Mouse (Mus musculus) cerebellum, postnatal 14 days (tissue): ENCODE measurements around the gene Itgae.

ENCODE experiments used
- DNase-seq, 2 experiments: peaks; one replicate each; pipeline ENCODE4 v3.0.0; 2021; ENCODE audit warnings: mixed read lengths in 2 of 2

Gene Itgae

DNA sequence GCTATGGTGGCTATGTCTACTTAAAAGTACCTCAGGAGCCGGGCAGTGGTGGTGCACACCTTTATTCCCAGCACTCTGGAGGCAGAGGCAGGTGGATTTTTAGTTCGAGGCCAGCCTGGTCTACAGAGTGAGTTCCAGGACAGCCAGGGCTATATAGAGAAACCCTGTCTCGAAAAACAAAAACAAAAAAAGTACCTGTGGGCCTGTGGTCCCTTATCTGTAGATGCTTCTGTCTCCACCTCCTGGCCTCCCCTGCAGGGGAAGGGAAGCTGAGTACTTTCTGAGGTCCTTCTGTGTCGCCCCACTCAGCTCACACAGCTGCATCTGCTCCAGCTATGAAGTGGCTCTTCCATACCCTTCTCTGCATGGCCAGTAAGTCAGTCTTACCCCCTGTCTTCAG lies at the start of gene Itgae:
Itgae (plus strand) TSS at position 301 of the 400 bp plus-strand sequence.
- DNase-seq, result no peak

DNA sequence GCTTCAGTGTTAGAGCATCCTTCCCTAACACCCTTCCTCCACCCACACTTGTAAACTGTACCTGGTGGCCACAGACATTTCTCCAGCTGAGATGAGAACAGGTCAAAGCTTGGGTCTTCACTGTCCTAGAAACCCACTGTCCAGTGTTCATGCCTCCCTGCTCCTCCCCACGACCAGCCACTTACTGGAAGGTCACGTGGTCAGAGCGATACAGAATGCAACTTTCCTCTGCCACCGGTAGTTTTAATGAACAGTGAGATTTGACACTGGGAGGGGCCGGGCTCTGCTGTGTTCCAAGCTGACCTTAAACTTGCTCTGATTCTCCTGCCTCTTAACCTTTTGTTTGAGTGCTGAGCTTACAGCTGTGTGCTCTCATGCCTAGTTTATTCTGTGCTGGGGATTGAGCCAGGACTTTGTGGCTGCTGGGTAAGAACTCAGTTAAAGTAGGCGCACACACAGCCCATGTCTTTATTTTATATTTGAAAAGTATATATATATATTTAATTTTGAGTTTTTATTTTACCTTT lies 46.1 kb upstream of the Itgae start:
- DNase-seq, result no peak

DNA sequence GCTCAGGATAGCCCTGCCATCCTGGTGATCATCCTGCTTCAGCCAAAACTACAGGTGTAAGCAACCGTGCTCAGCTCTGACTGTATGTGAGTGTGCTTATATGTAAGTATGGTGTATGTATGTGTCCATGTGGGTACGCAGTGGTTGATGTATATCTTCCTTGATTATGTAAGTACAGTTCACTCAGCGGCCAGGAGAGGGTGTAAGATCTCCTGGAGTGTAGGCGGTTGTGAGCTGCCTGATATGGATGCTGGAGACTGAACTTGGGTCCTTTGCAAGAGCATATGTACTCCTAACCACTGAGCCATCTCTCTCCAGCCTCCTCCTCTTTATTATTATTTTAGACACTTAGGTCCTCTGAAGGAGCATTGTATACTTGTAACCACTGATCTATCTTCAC lies 45.6 kb upstream of the Itgae start:
- no peak for DNase-seq

- peak; percentile 96 to 98 for DNase-seq
These were observed 42.8 kb upstream of the Itgae start, which contains the start of gene Ncbp3 for GRCm38 (mm10) chr11:73047542-73047996. Gene Ncbp3, plus strand, starts transcription at chr11:73047783.

GRCm38 (mm10) chr11:73048030-73048876 lies 42.1 kb upstream of the Itgae start:
- peak in 1 of 2 experiments; percentile 22 for DNase-seq

DNA sequence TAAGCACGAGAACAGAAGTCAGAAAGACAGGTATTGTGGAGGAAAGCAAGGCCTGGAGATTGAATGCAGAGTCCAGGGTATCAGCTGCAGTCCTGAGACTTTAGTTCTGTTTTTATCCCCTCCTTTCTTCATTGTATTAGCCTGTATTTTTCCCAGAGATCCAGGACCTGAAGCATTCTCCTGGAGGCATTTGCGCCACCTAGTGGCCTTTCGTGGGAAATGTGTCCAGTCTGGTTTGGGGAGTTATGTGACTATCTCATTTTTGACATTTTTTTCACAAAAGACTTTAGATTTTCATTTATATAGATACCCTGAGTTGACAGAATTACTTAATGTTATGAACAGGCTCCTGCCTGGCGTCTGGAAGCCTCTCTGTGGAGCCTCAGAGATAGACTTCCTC lies 41.0 kb upstream of the Itgae start:
- DNase-seq, result peak; percentile 88 to 91

- DNase-seq, result no peak
These were observed 37.6 kb upstream of the Itgae start for GRCm38 (mm10) chr11:73052795-73053194.

DNA sequence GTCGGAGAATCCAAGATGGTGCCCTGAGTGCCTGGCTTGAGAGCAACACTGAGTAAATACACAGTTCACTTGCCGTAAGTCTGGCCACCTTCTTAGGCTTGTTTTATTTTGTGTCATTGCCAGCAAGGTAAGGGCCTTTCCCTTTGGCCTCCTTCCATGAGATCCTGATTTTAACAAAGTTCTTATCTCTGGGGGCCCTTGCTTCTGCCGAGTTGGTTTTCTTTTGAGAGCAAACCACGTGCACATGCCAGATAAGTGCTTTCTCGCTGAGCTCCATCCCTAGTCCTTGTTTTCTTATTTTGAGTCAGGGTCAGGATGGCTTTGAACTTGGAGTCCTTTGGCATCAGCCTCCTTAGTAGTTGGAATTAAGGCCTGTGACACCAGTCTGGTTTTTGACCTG lies 32.7 kb upstream of the Itgae start:
- DNase-seq, result no peak

DNA sequence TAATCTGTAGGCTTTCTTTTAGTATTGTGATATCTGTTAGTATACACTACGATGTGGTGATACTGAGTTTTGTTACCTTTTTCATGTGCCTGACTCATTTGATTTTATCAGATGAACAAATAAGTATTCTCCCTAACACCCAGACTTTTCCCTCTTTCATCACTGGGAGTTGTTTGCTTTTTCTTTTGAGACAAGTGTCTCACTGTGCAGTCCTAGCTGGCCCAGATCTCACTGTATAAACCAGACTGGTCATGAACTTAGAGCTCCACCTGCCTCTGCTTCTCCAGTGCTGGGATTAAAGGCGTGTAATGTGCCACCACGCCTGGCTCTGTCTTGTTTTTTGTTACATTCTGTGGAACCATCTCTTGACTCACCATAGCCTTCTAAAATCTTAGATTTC lies 30.8 kb upstream of the Itgae start:
- no peak for DNase-seq

GRCm38 (mm10) chr11:73061413-73061812 lies 29.0 kb upstream of the Itgae start:
- DNase-seq, result no peak

- DNase-seq, result peak; percentile 58 to 73
These were observed 18.5 kb upstream of the Itgae start for GRCm38 (mm10) chr11:73071839-73072238.

DNA sequence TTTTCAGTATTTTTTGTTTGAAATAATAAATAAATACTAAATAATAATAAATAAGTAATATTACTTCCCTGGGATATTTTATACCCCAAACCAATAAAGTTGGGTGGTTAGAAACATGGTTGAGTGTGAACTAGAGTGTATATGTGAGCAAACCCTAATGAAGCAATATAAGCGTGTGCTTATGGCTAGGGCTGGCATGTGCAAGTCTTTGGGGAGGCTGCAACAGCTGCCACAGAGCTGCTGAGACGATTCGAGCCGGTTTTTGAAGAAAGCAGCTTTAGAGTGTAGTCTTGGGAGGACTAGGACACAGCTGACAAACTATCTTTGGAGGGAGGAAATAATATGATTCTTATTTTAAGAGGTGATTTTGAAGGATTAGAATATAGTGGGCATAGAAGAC lies 14.1 kb upstream of the Itgae start:
- DNase-seq, result no peak

- DNase-seq, result no peak
These were observed 13.7 kb upstream of the Itgae start for GRCm38 (mm10) chr11:73076733-73077132.

- no peak for DNase-seq
These were observed 13.1 kb upstream of the Itgae start for GRCm38 (mm10) chr11:73077211-73077720.

DNA sequence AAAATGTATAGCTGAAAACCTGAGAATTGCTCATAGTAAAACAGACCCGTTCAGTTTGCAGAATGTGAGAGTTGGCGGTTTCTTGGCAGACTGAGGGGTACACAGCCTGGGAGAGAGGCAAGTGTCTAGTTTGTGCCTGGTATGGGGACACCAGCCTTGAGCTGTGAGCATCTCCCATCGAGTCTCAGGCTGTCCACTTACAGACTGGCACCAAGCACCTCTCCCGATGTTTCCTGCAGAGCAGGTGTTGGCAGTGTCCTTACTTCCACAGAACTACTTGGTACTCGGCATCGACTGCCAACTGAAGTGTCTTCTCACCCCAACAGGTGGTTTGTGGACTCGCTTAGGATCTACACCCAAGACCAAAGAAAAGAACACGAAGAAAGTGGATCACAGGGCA lies 11.8 kb upstream of the Itgae start:
- no peak for DNase-seq

DNA sequence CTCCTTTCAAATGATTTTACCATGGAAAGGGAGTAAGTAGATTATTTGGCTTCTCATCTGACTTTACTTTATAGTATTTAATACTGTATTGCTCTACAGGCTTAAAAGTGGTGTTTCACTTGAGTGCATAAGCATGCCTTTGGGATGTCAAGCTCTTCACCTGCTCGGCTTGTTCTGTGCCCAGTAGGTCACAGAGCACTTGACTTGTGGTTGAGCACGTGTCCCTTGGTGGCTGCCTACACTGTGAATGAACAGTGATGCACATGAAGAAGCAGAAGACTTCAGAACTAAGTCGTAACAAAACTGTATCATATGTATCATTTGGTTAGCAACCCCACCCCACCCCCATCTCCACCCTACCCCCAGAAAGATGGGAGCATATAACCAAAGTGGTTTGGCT lies 10.1 kb upstream of the Itgae start:
- no peak for DNase-seq

DNA sequence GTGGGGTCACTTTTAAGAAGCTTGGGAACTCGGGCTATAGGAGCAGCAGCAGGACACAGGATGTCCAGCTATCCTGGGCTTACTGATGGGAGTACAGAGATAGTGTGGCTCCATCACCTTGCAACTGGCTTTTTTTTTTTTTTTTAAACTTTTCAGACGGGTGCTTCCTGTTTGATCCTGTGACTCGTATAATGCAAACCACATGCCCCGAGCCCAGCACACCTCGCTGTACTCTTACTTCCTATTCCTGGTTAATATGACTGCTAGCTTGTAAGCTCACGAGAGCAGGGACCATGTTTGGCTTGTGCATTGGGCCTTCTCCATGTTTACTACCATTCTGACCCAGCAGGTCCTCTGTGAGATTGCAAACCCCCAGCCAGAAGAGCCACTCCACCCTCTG lies 6.1 kb upstream of the Itgae start:
- DNase-seq, result no peak

GRCm38 (mm10) chr11:73084804-73085231 lies 5.6 kb upstream of the Itgae start:
- peak; percentile 28 to 30 for DNase-seq

DNA sequence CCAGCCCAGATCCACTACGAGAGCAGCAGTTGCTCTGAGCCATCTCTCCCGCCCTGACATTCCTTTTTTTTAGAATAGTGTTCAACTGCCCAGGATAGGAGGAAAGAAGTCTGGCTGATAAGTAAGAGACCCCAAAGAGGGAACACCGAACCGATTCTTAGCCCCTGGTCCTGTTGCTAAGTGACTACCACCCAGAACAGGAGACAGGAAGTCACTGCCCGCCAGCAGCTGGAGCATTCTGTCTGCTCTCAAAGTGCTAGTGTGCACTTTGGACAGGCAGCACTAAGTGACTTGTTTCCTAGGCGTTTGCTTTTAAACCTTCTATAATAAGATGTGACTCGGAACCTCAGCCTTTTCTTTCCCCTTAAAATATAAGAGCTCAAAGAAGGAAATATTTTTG lies 5.0 kb upstream of the Itgae start:
- DNase-seq, result no peak

DNA sequence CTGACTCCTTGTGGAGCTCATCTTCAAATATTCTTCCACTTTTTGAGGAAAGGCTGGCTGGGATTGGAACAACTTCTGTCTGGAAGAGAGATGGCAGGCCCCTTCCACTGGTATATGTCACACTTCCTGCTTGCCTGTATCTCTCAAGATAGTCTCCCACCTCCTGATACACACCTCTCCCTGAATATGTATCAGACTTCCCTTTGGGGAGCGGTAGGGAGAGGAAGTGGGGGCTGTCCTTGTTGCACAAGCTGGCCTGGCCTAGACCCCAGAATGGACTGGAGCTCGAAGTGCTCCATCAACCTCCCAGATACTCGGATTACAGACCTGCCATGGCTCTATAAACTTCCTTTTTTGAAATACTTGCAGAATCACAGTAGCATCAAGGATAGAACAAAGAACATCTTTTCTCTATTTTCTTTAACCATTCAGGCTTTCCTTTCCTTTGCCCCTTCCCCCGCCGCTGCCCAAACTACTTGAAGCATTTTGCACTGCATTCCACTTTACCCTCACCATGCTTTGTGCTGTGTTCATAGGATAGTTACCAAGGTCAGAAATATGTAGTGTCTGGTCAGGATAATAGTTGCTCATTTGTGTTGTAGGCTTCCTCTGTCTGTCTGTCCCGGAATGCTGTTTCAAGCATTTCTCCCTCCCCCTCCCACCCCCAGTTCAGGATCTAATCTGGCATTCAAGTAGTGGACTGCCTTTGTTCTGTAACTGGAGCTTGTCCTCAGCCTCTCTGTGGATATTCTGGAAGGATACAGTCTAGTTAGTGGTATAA lies 2.5 kb upstream of the Itgae start:
- no peak for DNase-seq

DNA sequence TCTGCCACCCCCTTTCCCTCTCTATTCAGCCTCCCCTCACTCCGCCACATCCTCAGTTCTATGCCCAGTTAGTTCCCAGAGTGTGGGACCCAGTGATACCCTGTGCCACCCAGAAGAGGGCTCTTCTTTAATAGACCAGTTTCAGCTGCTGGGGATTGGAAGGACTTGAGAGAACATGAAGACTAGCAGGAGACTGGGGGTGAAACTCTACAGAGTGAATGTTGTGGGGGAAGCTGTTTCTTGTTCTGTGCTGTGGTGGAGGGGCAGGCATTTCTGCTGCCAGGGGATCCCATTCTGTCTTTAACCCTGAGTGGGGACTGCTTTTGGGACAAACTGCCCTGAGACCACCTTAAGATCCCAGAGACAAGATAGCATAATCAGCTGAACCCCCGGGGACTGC lies 443 bp downstream of the Itgae start:
- DNase-seq, result no peak

GRCm38 (mm10) chr11:73092057-73092456 lies 1.7 kb downstream of the Itgae start:
- DNase-seq, result no peak

GRCm38 (mm10) chr11:73092877-73093276 lies 2.5 kb downstream of the Itgae start:
- no peak for DNase-seq
